Mouse (Mus musculus) thymus, adult 2 months (tissue): ENCODE measurements around the gene Nme6. TPM values are rescaled to one million over a fixed set of nuclear protein-coding genes. Genes with fewer than 3 reads are reported as not detected.

Experiments
- DNase-seq: peaks from one replicate; pipeline ENCODE4 v3.0.0; 2021
- H3K27ac ChIP-seq: fragments of 200-500 bp; 2 replicates; pipeline ENCODE4 v1.5.1; 2012; ENCODE audit warnings: low read length, control low read depth; ENCODE audit not compliant: control insufficient read depth, insufficient read depth
- H3K27me3 ChIP-seq: fragments of 200-500 bp; 2 replicates; pipeline ENCODE4 v1.6.1; 2012; ENCODE audit warnings: mild to moderate bottlenecking, low read length, moderate library complexity, mixed read lengths; ENCODE audit not compliant: control insufficient read depth, insufficient read depth
- H3K36me3 ChIP-seq: fragments of 200-500 bp; 2 replicates; pipeline ENCODE4 v1.6.1; 2012; ENCODE audit warnings: mild to moderate bottlenecking, low read length, moderate library complexity; ENCODE audit not compliant: control insufficient read depth, insufficient read depth
- H3K4me1 ChIP-seq: fragments of 200-500 bp; replicated peaks from 2 replicates; pipeline ENCODE4 v1.6.1; 2012; ENCODE audit warnings: low read length; ENCODE audit not compliant: control insufficient read depth, insufficient read depth
- H3K4me3 ChIP-seq: fragments of 200-500 bp; 2 replicates; pipeline ENCODE4 v1.5.1; 2012; ENCODE audit warnings: mild to moderate bottlenecking, low read length, control low read depth, moderate library complexity; ENCODE audit not compliant: control insufficient read depth, insufficient read depth
- CTCF ChIP-seq: fragments of 200-500 bp; IDR thresholded peaks from 2 replicates; pipeline ENCODE4 v1.5.1; 2012; ENCODE audit warnings: mild to moderate bottlenecking, control low read depth, low read length, moderate library complexity, borderline replicate concordance; ENCODE audit not compliant: control insufficient read depth, poor library complexity, insufficient read depth; ENCODE audit errors: extremely low read depth
- POLR2A ChIP-seq: fragments of 200-500 bp; IDR thresholded peaks from 2 replicates; pipeline ENCODE4 v1.6.1; 2012; ENCODE audit warnings: mild to moderate bottlenecking, low read length, control low read depth, moderate library complexity; ENCODE audit not compliant: control insufficient read depth, poor library complexity, insufficient read depth; ENCODE audit errors: extremely low read depth
- WGBS: fragments of 180-500 bp; shearing (Covaris S2); methylation state at CpG from one replicate; pipeline ENCODE4 v1.1.7; 2018; 5-methylcytosine and 5-hydroxymethylcytosine counted together
- polyA plus RNA-seq: library from polyadenylated mRNA; depleted of rRNA; stranded (reverse); fragments of >200 nt; gene quantifications from 2 replicates; pipeline ENCODE4 v1.2.3, GENCODE M21; 2012; rRNA removed

Nme6 gene
- polyA plus RNA-seq, 1 experiment, result 21.3 TPM

- Histone ChIP-seq H3K36me3 (peaks cover 40% of the 10 kb centered on the region), H3K4me3 (no peak overlapping the region), H3K27ac (no peak overlapping the region), H3K27me3 (no peaks in the 10 kb centered on the region), H3K4me1 (peaks cover 11% of the 10 kb centered on the region)
- no peak for DNase-seq
- WGBS, result 82% methylated on average over 5 of the region's 5 CpGs
- TF ChIP-seq CTCF (no peak), POLR2A (no peak)
Observed at GRCm38 (mm10) chr9:109877666-109878065, 45.1 kb downstream of the Nme6 start.

- no peak for TF ChIP-seq POLR2A
- no peak for TF ChIP-seq CTCF
- Histone ChIP-seq H3K27me3 (no peaks in the 10 kb centered on the region), H3K36me3 (peaks cover 56% of the 10 kb centered on the region), H3K4me1 (peaks cover 11% of the 10 kb centered on the region), H3K4me3 (no peak overlapping the region), H3K27ac (no peak overlapping the region)
- DNase-seq, result no peak
- WGBS, result 92% methylated on average over 1 of the region's 1 CpGs
Observed at GRCm38 (mm10) chr9:109879305-109879704, 46.8 kb downstream of the Nme6 start.

GRCm38 (mm10) chr9:109886259-109886658 lies 53.7 kb downstream of the Nme6 start:
- DNase-seq, result no peak
- no peaks in the 10 kb centered on the region for H3K27me3 ChIP-seq
- H3K27ac ChIP-seq, result no peak overlapping the region
- H3K36me3 ChIP-seq, result peaks cover 92% of the 10 kb centered on the region
- TF ChIP-seq POLR2A, result no peak
- TF ChIP-seq CTCF, result no peak
- H3K4me3 ChIP-seq, result no peak overlapping the region
- no peaks in the 10 kb centered on the region for H3K4me1 ChIP-seq
- 92% methylated on average over 4 of the region's 4 CpGs for WGBS

- peaks cover 93% of the 10 kb centered on the region for H3K36me3 ChIP-seq
- DNase-seq, result no peak
- TF ChIP-seq CTCF (no peak), POLR2A (no peak)
- no peaks in the 10 kb centered on the region for H3K4me1 ChIP-seq
- 96% methylated on average over 5 of the region's 5 CpGs for WGBS
- no peak overlapping the region for H3K4me3 ChIP-seq
- no peak overlapping the region for H3K27ac ChIP-seq
- H3K27me3 ChIP-seq, result no peaks in the 10 kb centered on the region
Observed at GRCm38 (mm10) chr9:109887321-109887720, 54.8 kb downstream of the Nme6 start.

- H3K27me3 ChIP-seq, result no peaks in the 10 kb centered on the region
- H3K27ac ChIP-seq, result no peak overlapping the region
- TF ChIP-seq CTCF (no peak), POLR2A (no peak)
- DNase-seq, result no peak
- H3K36me3 ChIP-seq, result peaks cover 74% of the 10 kb centered on the region
- H3K4me1 ChIP-seq, result no peaks in the 10 kb centered on the region
- no peak overlapping the region for H3K4me3 ChIP-seq
- WGBS, result 99% methylated on average over 8 of the region's 8 CpGs
Observed at GRCm38 (mm10) chr9:109891501-109891900, 59.0 kb downstream of the Nme6 start.

Other genes starting within 250 kb of the Nme6 start
- 0.08 TPM in 1 of 2 replicates, not detected in the other for gene Fbxw24, start 206.7 kb upstream of the Nme6 start, polyA plus RNA-seq
- not detected in 2 replicates for gene Fbxw25, start 168.1 kb upstream of the Nme6 start, polyA plus RNA-seq
- not detected in 2 replicates for gene Fbxw18, start 130.0 kb upstream of the Nme6 start, polyA plus RNA-seq
- 0.09 TPM in 1 of 2 replicates, not detected in the other for gene Fbxw26, start 86.7 kb upstream of the Nme6 start, polyA plus RNA-seq
- not detected in 2 replicates for gene Fbxw27, start 42.1 kb upstream of the Nme6 start, polyA plus RNA-seq
- gene Spink8, start 20.5 kb upstream of the Nme6 start, polyA plus RNA-seq, result 0.18 TPM in 1 of 2 replicates, not detected in the other
- gene Camp, start 16.9 kb downstream of the Nme6 start, polyA plus RNA-seq, result 14.2 and 22.2 TPM in 2 replicates
- 16.6 and 21.9 TPM in 2 replicates for gene Cdc25a, start 42.8 kb downstream of the Nme6 start, polyA plus RNA-seq
- gene Map4, start 98.7 kb downstream of the Nme6 start, polyA plus RNA-seq, result 420 and 463 TPM in 2 replicates